Mouse (Mus musculus) kidney, embryonic 15.5 days (tissue): ENCODE measurements at regions not wholly inside any gene's neighbourhood (a gene's known extent, or its start where the extent isn't known, plus 50 kb on each side); places are given as distances from the start of the nearest gene placed in this dataset.

Experiments used
- ATAC-seq: fragments of 200-750 bp; cut with Nextera tagmentation; replicated peaks from 2 replicates; pipeline ENCODE4 v1.8.0; 2017; ENCODE audit warnings: moderate TSS enrichment; ENCODE audit not compliant: low FRiP score
- H3K27ac ChIP-seq: fragments of 300-500 bp; sonication (generic); 2 replicates; pipeline ENCODE4 v1.5.1; 2015; ENCODE audit warnings: mild to moderate bottlenecking, inconsistent platforms
- H3K27me3 ChIP-seq: fragments of 300-500 bp; sonication (generic); 2 replicates; pipeline ENCODE4 v1.6.1; 2015; ENCODE audit warnings: inconsistent platforms
- H3K36me3 ChIP-seq: fragments of 300-500 bp; sonication (generic); 2 replicates; pipeline ENCODE4 v1.6.1; 2015; ENCODE audit warnings: inconsistent platforms
- H3K4me1 ChIP-seq: fragments of 300-500 bp; sonication (generic); 2 replicates; pipeline ENCODE4 v1.6.1; 2015; ENCODE audit warnings: inconsistent platforms
- H3K4me2 ChIP-seq: fragments of 300-500 bp; sonication (generic); 2 replicates; pipeline ENCODE4 v1.6.1; 2015; ENCODE audit warnings: moderate library complexity, mild to moderate bottlenecking, inconsistent platforms
- H3K4me3 ChIP-seq: fragments of 300-500 bp; sonication (generic); replicated peaks from 2 replicates; pipeline ENCODE4 v1.5.1; 2015; ENCODE audit warnings: mild to moderate bottlenecking, inconsistent platforms
- H3K9ac ChIP-seq: fragments of 300-500 bp; sonication (generic); 2 replicates; pipeline ENCODE4 v1.6.1; 2015; ENCODE audit warnings: mild to moderate bottlenecking, inconsistent platforms
- H3K9me3 ChIP-seq: fragments of 300-500 bp; sonication (generic); replicated peaks from 2 replicates; pipeline ENCODE4 v1.6.1; 2016; ENCODE audit warnings: inconsistent platforms
- WGBS: fragments of 180-500 bp; shearing (Covaris S2); methylation state at CpG from one replicate; pipeline ENCODE4 v1.1.7; 2015; ENCODE audit warnings: mixed read lengths; 5-methylcytosine and 5-hydroxymethylcytosine counted together

DNA sequence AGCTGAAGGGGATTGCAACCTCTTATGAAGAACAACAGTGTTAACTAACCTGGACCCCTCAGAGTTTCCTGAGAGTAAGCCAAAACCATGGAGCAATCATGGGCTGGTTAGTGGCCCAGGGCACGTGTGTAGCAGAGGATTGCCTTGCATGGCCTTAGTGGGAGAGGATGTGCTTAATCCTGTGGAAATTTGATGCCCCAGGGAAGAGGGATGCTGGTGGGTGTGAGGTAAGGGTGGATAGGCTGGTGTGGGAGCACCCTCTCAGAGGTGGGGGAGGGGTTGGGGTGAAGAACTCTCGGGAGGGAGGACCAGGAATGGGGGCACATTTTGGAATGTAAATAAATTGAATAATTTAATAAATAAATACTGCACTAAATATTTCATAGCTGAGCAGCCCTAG is 288.2 kb upstream of the Kcnh7 start:
- H3K4me2 ChIP-seq: no peak overlapping the region
- WGBS: 47% methylated on average over 2 of the region's 2 CpGs
- H3K27me3 ChIP-seq: no peaks in the 10 kb centered on the region
- ATAC-seq: no peak
- no peak overlapping the region for H3K27ac ChIP-seq
- H3K9me3 ChIP-seq: no peaks in the 10 kb centered on the region
- no peaks in the 10 kb centered on the region for H3K4me1 ChIP-seq
- no peaks in the 10 kb centered on the region for H3K36me3 ChIP-seq
- H3K4me3 ChIP-seq: no peak overlapping the region
- no peak overlapping the region for H3K9ac ChIP-seq

DNA sequence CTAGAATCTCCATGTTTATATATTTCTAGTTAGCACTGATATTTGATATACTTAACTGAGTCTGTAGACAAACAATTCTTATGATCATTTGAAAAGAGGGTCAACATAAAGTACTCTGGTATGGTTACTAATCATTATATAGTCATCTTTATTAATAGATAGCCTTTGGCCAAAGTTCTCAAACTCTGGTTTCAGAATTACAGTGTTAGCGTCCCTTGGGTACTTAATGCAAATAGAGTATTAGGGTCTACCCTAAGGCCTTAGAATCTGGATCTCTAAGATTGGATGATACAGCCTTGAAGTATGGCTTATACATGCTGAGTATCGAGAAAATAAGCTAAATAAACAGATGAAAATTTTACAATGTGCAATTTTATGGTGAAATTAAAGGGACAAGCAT is 275.0 kb upstream of the Kcnh7 start:
- no peaks in the 10 kb centered on the region for H3K9me3 ChIP-seq
- no peak for ATAC-seq
- no peaks in the 10 kb centered on the region for H3K36me3 ChIP-seq
- no peak overlapping the region for H3K9ac ChIP-seq
- H3K4me1 ChIP-seq: peaks cover 7% of the 10 kb centered on the region; the same call in 1 of the 2 replicates
- H3K4me2 ChIP-seq: no peak overlapping the region
- no peak overlapping the region for H3K4me3 ChIP-seq
- H3K27me3 ChIP-seq: no peaks in the 10 kb centered on the region
- H3K27ac ChIP-seq: no peak overlapping the region
- 86% methylated on average over 2 of the region's 2 CpGs for WGBS

DNA sequence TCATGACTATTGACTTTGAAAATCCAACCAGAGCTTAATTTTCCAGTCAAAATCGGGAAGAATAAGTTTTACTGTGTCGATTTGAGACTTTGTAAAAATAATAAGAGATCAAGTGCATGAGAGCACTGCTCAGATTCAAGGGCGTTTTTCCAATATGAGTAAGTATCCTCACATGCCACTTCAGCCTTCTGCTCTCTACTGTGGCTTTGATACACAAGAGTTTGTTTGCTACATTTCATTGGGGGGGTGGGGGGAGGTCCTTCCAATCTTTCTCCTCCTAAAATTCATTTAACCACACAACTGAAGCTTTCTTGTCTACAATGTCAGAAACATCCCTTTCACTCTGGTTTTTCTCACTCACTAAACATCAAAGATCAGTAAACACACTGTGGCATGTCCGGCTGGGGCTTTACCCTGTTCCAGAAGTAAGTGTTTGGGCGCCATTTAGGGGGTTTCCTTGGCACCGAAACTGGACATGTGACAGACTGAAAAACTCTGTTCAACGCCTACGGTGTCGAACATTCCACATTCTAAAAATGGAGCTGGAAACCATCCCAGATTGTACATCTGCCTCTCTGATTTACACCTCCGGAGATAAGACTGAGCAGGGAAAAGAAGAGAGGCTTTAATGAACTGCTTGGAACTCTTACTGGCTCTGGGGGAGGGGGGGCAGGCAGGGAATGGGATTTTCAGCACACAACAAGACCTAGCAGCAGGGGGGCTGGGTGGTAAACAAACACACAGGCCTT is 270.4 kb upstream of the Kcnh7 start:
- no peak overlapping the region for H3K9ac ChIP-seq
- no peaks in the 10 kb centered on the region for H3K36me3 ChIP-seq
- no peak overlapping the region for H3K4me2 ChIP-seq
- no peaks in the 10 kb centered on the region for H3K9me3 ChIP-seq
- ATAC-seq: peak; percentile 54; the same call in 1 of the 2 replicates
- H3K4me1 ChIP-seq: peaks cover 7% of the 10 kb centered on the region; the same call in 1 of the 2 replicates
- H3K27me3 ChIP-seq: no peaks in the 10 kb centered on the region
- H3K27ac ChIP-seq: no peak overlapping the region
- 52% methylated on average over 10 of the region's 10 CpGs for WGBS
- no peak overlapping the region for H3K4me3 ChIP-seq

DNA sequence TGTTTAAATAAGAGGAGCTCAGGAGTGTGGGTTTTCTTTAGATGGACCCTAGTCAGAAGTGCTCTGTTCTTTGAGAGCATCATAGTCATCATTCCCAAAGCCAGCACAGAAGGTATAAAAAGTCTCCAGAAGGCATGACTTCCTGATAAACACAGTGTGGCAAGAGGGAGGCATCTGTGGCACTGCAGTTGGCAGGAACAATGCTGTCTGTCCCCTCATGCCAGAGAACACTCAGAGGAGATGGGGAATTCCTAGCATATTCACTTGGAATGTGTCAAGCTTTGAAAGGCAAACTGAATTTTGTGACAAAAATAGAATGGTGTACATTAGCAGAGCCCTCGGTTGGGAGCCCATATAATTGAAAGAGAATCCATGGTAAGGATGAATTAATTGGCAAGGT is 268.8 kb upstream of the Kcnh7 start:
- WGBS: 70% methylated on average over 1 of the region's 1 CpGs
- Histone ChIP-seq H3K36me3 (no peaks in the 10 kb centered on the region), H3K27ac (no peak overlapping the region), H3K9me3 (no peaks in the 10 kb centered on the region), H3K4me2 (no peak overlapping the region), H3K4me3 (no peak overlapping the region), H3K27me3 (no peaks in the 10 kb centered on the region), H3K9ac (no peak overlapping the region), H3K4me1 (peaks cover 7% of the 10 kb centered on the region; the same call in 1 of the 2 replicates)
- no peak for ATAC-seq

DNA sequence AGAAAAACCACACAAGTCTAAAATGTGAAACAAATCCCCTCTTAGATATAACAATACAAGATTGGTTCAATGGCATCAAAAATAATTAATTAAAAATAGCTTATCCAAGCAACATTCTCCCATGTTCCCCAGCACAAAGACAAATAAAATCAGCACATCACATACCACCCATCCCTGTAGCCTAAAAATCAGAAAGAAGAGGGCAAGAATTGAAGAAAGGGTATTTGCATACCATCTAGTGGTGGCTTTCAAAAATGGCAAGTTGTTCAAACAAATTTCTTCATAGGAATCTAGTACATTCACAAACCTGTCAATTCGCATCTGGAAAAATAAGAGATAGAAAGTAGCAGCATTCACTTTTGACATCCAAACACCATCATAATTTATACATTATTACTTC is 268.1 kb upstream of the Kcnh7 start:
- no peaks in the 10 kb centered on the region for H3K27me3 ChIP-seq
- no peak overlapping the region for H3K4me2 ChIP-seq
- WGBS: 70% methylated on average over 1 of the region's 1 CpGs
- no peak overlapping the region for H3K4me3 ChIP-seq
- ATAC-seq: no peak
- H3K27ac ChIP-seq: no peak overlapping the region
- no peaks in the 10 kb centered on the region for H3K9me3 ChIP-seq
- H3K36me3 ChIP-seq: no peaks in the 10 kb centered on the region
- H3K4me1 ChIP-seq: peaks cover 7% of the 10 kb centered on the region; the same call in 1 of the 2 replicates
- no peak overlapping the region for H3K9ac ChIP-seq

DNA sequence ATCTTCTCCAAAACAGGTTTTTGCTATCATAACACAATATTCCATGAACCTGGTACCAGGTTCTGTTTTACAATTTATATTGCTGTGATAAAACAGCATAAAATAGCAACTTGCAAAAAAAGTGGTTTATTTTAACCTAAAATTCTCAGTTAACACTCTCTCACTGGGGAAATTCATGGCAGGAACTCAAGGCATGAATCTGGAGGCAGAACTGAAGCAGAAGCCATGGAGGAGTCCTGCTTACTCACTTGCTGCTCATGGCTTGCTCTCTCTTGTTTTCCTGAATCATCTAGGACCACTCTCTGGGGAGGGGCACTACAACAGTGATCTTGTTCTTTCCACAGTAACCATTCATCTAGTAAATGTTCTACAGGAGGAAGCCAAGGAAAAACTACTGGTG is 250.2 kb upstream of the Kcnh7 start:
- H3K4me1 ChIP-seq: no peaks in the 10 kb centered on the region
- H3K4me2 ChIP-seq: no peak overlapping the region
- no peak for ATAC-seq
- H3K9ac ChIP-seq: no peak overlapping the region
- H3K9me3 ChIP-seq: no peaks in the 10 kb centered on the region
- no peaks in the 10 kb centered on the region for H3K36me3 ChIP-seq
- no peak overlapping the region for H3K27ac ChIP-seq
- H3K4me3 ChIP-seq: no peak overlapping the region
- no peaks in the 10 kb centered on the region for H3K27me3 ChIP-seq

DNA sequence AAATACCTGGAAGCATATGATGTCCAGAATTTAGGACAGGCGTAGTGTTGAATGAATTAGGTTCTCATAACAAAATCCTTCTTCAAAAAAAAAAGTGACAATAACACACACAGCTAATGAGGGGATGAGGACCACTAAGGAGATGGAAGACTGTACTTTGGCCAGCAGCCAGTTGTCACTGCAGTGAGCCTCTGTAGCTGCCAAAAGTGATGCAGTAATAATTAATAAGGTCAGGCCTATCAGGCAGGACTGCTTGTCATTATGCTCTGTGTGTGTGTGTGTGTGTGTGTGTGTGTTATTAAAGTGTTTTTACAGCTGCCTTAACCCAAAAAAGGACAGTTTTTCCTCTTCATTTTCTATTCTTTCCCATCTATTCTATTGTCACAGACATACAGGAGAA is 221.3 kb upstream of the Kcnh7 start:
- no peaks in the 10 kb centered on the region for H3K9me3 ChIP-seq
- no peak overlapping the region for H3K9ac ChIP-seq
- WGBS: 81% methylated on average over 1 of the region's 1 CpGs
- no peak overlapping the region for H3K27ac ChIP-seq
- no peaks in the 10 kb centered on the region for H3K4me1 ChIP-seq
- H3K4me2 ChIP-seq: no peak overlapping the region
- H3K27me3 ChIP-seq: no peaks in the 10 kb centered on the region
- no peak for ATAC-seq
- H3K4me3 ChIP-seq: no peak overlapping the region
- H3K36me3 ChIP-seq: no peaks in the 10 kb centered on the region
